Mouse (Mus musculus) C2C12 (cell line): ENCODE results near the gene Sf3a3. TPM values are rescaled to one million over a fixed set of nuclear protein-coding genes. Genes with fewer than 3 reads are reported as not detected.

Source experiments
- H3K27me3 ChIP-seq: one replicate; pipeline ENCODE4 v1.6.1; 2011; ENCODE audit not compliant: control insufficient read depth, insufficient read depth, insufficient read length
- H3K36me3 ChIP-seq: one replicate; pipeline ENCODE4 v1.6.1; 2011; ENCODE audit not compliant: control insufficient read depth, insufficient read depth
- H3K4me3 ChIP-seq: one replicate; pipeline ENCODE4 v1.5.1; 2011; ENCODE audit warnings: mild to moderate bottlenecking, control low read depth; ENCODE audit not compliant: poor library complexity, insufficient read depth, severe bottlenecking
- H3K79me2 ChIP-seq: one replicate; pipeline ENCODE4 v1.6.1; 2011; ENCODE audit not compliant: control insufficient read depth, insufficient read depth
- H3K79me3 ChIP-seq: one replicate; pipeline ENCODE4 v1.6.1; 2011; ENCODE audit warnings: low read depth, control low read depth
- H3ac ChIP-seq: one replicate; pipeline ENCODE3; 2011; ENCODE audit warnings: low read depth; ENCODE audit not compliant: control insufficient read depth, insufficient read length
- CEBPB ChIP-seq: IDR thresholded peaks from one replicate; pipeline ENCODE4 v1.6.1; 2011; ENCODE audit warnings: low read depth, mild to moderate bottlenecking, control low read depth, moderate library complexity
- CTCF ChIP-seq: IDR thresholded peaks from one replicate; pipeline ENCODE4 v1.5.1; 2011; ENCODE audit not compliant: control insufficient read depth, insufficient read depth, insufficient read length
- FOSL1 ChIP-seq: IDR thresholded peaks from one replicate; pipeline ENCODE4 v1.8.0; 2011; ENCODE audit warnings: mild to moderate bottlenecking, low read length; ENCODE audit not compliant: poor library complexity, insufficient read depth, severe bottlenecking
- MAX ChIP-seq: IDR thresholded peaks from one replicate; pipeline ENCODE4 v1.6.1; 2011; ENCODE audit warnings: mild to moderate bottlenecking, control low read depth
- MYOD1 ChIP-seq: IDR thresholded peaks from one replicate; pipeline ENCODE4 v1.6.1; 2011; ENCODE audit warnings: low read depth; ENCODE audit not compliant: control insufficient read depth, insufficient read length
- MYOG ChIP-seq: IDR thresholded peaks from one replicate; pipeline ENCODE4 v1.6.1; 2011; ENCODE audit not compliant: control insufficient read depth, insufficient read length; ENCODE audit errors: extremely low read depth
- USF1 ChIP-seq: IDR thresholded peaks from one replicate; pipeline ENCODE4 v1.6.1; 2011; ENCODE audit warnings: low read depth, mild to moderate bottlenecking, control low read depth, moderate library complexity
- polyA plus RNA-seq: library from polyadenylated mRNA; unstranded; fragments of >200 nt; fragmentation: generic; extraction: Trizol; gene quantifications from one replicate; pipeline ENCODE4 v1.2.1, GENCODE M21; 2012; ENCODE audit warnings: missing spikeins

Sf3a3 gene
- polyA plus RNA-seq, 1 experiment = 71.6 TPM

GRCm38 (mm10) chr4:124768963-124769591 lies 54.5 kb downstream of the Sf3a3 start:
- H3ac ChIP-seq = no peak overlapping the region
- no peak overlapping the region for H3K4me3 ChIP-seq
- no peaks in the 10 kb centered on the region for H3K27me3 ChIP-seq
- TF ChIP-seq MYOD1 = no peak
- no peak for TF ChIP-seq FOSL1
- TF ChIP-seq MAX = no peak
- no peak for TF ChIP-seq USF1
- no peak for TF ChIP-seq CEBPB
- no peak for TF ChIP-seq CTCF
- TF ChIP-seq MYOG = no peak
- H3K36me3 ChIP-seq = no peaks in the 10 kb centered on the region
- no peaks in the 10 kb centered on the region for H3K79me3 ChIP-seq
- H3K79me2 ChIP-seq = peaks cover 12% of the 10 kb centered on the region

DNA sequence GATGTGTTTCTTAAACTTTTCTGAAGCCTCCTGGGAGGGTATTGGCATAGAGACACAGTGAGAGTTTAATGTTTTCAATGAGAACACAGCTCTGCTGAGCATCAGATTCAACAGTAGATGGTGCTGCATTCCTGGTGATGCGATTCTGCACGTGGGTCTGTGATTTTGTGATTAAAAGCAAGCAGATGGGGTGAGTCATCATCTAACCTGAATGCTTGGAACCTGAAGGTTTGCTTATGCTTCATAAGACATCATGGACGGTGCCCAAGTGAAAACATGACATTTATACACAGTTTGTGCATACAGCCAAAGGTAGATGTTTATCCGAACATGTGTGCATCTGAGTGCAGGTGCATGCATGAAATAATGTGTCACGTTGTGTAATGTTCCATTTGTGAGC lies 56.0 kb downstream of the Sf3a3 start:
- Histone ChIP-seq H3K4me3 (no peak overlapping the region), H3K27me3 (no peaks in the 10 kb centered on the region), H3ac (no peak overlapping the region), H3K79me2 (peaks cover 12% of the 10 kb centered on the region), H3K36me3 (no peaks in the 10 kb centered on the region), H3K79me3 (no peaks in the 10 kb centered on the region)
- TF ChIP-seq USF1 (no peak), MAX (no peak), CEBPB (no peak), CTCF (no peak), MYOG (no peak), MYOD1 (no peak), FOSL1 (no peak)

DNA sequence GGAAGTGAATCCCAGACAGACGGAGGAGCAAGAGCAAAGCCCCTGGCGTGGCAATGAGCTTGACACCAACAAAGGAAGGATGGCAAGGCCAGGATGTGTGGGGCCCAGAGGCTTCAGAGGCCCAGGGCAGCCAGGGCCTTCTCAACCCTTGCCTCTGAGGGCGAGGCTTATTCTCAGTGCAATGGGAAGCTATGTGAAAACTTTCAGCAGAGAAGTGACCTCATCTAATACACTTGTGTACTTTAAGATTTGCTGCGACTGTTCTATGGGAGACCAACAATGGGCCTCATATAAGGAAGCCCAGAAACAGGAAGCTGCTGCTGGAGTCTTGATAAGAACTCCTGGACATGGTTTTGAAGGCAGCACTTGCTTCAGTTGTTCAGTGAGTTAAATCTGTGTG lies 57.5 kb downstream of the Sf3a3 start:
- H3K79me3 ChIP-seq = no peaks in the 10 kb centered on the region
- H3ac ChIP-seq = no peak overlapping the region
- no peaks in the 10 kb centered on the region for H3K27me3 ChIP-seq
- no peak overlapping the region for H3K4me3 ChIP-seq
- H3K36me3 ChIP-seq = no peaks in the 10 kb centered on the region
- peaks cover 8% of the 10 kb centered on the region for H3K79me2 ChIP-seq
- no peak for TF ChIP-seq CTCF
- no peak for TF ChIP-seq MYOD1
- no peak for TF ChIP-seq MYOG
- no peak for TF ChIP-seq USF1
- no peak for TF ChIP-seq CEBPB
- no peak for TF ChIP-seq MAX
- no peak for TF ChIP-seq FOSL1

DNA sequence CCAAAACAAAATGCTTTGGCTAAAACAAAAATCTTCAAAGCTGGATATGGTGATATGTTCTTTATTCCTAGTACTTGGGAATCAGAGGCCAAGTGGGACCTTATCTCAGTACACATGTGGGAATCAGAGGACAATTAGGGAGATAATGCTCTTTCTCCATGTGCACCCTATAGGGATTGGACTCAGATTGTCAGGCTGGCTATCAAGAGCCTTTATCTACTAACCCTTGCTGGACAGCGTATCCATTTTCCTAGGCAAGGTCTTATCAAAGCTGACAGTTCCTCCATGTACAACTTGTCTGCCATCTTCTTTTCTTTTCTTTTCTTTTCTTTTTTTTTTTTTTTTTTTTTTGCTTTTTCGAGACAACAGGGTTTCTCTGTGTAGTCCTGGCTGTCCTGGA lies 58.9 kb downstream of the Sf3a3 start:
- no peak for TF ChIP-seq USF1
- no peak for TF ChIP-seq MYOD1
- TF ChIP-seq FOSL1 = no peak
- Histone ChIP-seq H3ac (no peak overlapping the region), H3K79me2 (no peaks in the 10 kb centered on the region), H3K27me3 (no peaks in the 10 kb centered on the region), H3K4me3 (no peak overlapping the region), H3K79me3 (no peaks in the 10 kb centered on the region), H3K36me3 (peaks cover 7% of the 10 kb centered on the region)

DNA sequence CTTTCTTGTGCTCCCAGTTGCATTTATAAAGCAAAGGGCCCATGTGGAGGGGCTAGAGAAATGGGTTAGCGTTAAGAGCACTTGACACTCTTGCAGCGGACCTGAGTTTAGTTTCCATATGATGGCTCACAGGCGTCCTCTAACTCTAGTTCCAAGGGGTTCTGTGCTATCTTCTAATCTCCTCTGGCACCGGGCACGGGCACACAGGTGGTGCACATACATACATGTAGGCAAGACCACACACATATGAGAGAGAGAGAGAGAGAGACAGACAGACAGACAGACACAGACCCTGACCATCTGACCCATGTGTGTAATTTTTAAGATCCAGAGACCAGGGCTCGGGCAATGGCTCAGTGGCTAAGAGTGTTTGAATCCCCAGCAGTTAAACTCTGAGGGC lies 59.4 kb downstream of the Sf3a3 start:
- Histone ChIP-seq H3K27me3 (no peaks in the 10 kb centered on the region), H3ac (no peak overlapping the region), H3K79me3 (no peaks in the 10 kb centered on the region), H3K4me3 (no peak overlapping the region), H3K79me2 (no peaks in the 10 kb centered on the region), H3K36me3 (peaks cover 11% of the 10 kb centered on the region)
- TF ChIP-seq USF1 = no peak
- TF ChIP-seq MYOG = no peak
- TF ChIP-seq FOSL1 = no peak
- TF ChIP-seq CTCF = no peak
- no peak for TF ChIP-seq CEBPB
- no peak for TF ChIP-seq MAX
- TF ChIP-seq MYOD1 = no peak

GRCm38 (mm10) chr4:124774429-124774828 lies 59.9 kb downstream of the Sf3a3 start:
- Histone ChIP-seq H3K36me3 (peaks cover 15% of the 10 kb centered on the region), H3K27me3 (no peaks in the 10 kb centered on the region), H3K79me3 (no peaks in the 10 kb centered on the region), H3K79me2 (no peaks in the 10 kb centered on the region), H3ac (no peak overlapping the region), H3K4me3 (no peak overlapping the region)
- no peak for TF ChIP-seq USF1
- TF ChIP-seq CTCF = no peak
- TF ChIP-seq MYOG = no peak
- no peak for TF ChIP-seq MAX
- no peak for TF ChIP-seq CEBPB
- no peak for TF ChIP-seq MYOD1
- no peak for TF ChIP-seq FOSL1
